Mouse (Mus musculus): Measurements from ENCODE around the gene Bcl2l1. TPM values are rescaled to one million over a fixed set of nuclear protein-coding genes. Genes with fewer than 3 reads are reported as not detected.
A peak's percentile ranks its signal among the peaks of the same experiment; 100 is the strongest.

The Bcl2l1 gene
- total RNA-seq (2022): 10 to 100 TPM; 58.5 to 74.6 (median 72.0) TPM

DNA sequence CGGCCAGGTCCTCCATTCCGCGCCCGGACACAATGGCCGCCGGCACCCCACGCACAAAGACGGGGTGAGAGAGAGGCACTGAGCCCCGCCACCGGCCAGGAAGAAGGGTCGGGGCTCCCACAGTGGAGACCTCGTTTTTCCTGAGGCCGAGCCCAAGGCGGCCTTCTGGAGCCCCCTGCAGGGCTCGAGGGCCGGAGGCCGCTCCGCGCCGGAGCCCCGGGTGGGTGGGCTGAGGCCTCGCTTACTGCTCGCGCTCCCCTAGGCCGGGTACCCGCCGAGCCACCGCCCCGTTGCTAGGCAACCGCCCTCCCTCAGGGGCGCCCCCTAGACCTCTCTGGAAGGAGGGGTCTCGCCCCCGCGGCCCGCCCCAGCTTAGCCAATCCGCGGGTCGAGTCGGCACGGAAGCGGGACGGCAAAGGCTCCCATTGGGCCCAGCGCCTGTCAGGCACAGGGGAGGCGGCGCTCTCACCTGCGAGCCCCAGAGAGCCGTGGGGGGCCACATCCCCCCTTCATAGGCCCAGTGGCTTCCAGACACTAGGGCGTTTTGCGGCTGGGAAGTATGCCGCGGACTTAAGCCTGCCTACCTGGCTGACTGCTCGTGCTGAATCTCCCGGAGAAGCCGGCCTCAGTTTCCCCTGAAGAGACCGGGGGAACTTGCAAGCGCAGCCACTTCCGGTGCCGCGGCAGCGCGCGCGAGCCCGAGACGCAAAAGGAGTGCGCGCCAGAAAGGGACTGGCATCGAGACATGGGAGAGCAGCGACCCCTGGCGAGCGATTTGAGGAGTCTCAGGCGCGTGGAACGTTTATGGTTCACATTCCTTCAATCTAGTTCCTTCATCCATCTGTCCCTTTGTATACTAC is at the start of gene Bcl2l1:
Gene Bcl2l1, minus strand, starts transcription at position 710 of the 860 bp plus-strand sequence.
- peak; percentile 97 for DNase-seq

DNA sequence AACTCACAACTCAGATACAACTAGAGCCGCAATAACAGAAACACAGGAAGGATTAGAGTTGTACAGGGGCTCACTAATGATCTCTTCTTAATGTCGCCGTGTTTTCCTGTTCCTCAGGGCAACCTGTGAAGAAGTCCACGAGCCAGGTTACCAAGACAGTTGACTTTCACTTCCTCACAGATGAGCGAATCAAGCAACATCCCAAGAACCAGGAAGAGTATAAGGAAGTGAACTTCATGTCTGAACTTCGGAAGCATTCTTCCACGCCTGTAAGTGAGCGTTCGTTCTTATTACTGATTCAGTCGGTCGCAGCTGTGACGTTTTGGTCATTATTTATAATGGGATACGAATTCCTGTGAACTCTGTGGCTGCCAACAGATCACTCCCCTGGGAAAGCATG is 49.4 kb upstream of the Bcl2l1 start:
- no peak for DNase-seq

- no peak for DNase-seq
These were observed 46.7 kb upstream of the Bcl2l1 start for GRCm38 (mm10) chr2:152878239-152878638.

DNA sequence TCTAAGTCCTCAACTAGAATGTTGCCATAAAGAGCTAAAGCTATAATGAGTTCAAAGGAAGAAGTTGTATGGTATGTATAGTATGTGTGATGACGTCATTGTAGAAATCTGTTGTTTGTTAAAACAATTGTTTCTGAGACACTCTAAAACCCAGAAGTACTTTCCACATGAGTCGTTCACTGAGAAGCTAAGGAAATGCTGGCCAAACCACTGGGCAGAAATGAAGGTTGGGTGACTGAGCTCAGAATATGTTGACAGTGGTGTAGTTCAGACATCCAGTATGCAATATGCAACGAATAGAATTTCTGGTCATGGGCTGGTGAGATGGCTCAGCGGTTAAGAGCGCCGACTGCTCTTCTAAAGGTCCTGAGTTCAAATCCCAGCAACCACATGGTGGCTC is 31.8 kb upstream of the Bcl2l1 start:
- DNase-seq: no peak

- no peak for DNase-seq
These were observed 31.1 kb upstream of the Bcl2l1 start for GRCm38 (mm10) chr2:152862638-152863037.

DNA sequence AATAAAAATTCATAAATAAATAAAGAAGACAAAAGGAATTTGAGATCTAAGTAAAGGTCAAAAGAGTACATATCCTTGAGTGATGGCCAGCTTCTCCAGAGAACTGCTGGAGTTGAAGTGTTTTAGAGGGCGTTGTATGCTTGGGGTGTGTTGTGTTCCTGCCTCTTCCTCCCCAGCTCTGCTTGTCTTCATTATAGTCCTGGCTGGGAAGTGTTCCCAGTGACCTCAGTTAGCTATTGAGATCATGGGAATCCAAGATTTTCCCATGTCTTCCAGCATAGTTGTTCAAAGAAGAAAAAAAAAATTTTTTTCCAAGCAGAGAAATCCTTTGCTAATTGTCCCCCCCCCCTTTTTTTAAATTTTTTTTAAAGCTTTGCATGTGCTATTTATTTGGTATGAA is 30.4 kb upstream of the Bcl2l1 start:
- DNase-seq: no peak

DNA sequence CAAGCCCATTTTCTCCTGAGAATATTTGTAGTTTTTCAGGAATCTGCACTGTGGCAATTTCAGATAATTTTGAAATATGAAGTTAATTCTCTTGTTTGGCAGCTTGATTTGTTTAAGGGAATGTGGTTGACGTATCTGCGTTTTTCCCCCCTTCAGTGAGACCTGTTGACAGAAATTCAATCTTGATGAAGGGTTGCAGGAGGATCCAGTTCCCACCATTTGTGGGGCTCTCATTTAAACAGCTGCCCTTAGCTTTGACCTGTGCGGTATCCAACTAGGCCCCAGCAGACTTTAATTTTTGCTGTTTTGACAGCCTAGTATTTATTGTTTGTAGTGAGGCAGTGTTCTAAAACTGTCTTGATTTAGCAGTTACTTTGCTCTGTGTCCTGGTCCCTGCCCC is 28.0 kb upstream of the Bcl2l1 start:
- no peak for DNase-seq

DNA sequence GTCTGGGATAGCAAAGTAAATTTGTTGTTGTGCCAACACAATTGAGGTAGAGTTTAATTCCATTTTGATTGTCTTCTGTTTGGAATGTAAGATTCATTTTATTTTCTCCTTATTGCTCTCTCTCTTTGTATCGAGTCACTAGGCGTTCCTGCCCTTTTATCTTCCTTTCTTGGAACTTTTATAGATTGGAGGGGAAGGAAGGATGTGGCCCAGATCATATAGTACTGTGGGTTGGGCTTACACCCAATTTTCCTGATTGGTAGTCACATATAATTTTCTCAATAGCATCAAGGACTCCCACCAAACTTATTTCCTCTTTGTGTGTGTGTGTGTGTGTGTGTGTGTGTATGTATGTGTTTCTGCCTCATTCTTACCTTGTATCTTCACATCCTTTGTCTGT is 16.9 kb upstream of the Bcl2l1 start:
- DNase-seq: no peak

- peak; percentile 97 for DNase-seq
These were observed 16.3 kb upstream of the Bcl2l1 start, which contains the start of gene Tpx2 for GRCm38 (mm10) chr2:152847815-152848302. Gene Tpx2, plus strand, starts transcription at chr2:152847964.

DNA sequence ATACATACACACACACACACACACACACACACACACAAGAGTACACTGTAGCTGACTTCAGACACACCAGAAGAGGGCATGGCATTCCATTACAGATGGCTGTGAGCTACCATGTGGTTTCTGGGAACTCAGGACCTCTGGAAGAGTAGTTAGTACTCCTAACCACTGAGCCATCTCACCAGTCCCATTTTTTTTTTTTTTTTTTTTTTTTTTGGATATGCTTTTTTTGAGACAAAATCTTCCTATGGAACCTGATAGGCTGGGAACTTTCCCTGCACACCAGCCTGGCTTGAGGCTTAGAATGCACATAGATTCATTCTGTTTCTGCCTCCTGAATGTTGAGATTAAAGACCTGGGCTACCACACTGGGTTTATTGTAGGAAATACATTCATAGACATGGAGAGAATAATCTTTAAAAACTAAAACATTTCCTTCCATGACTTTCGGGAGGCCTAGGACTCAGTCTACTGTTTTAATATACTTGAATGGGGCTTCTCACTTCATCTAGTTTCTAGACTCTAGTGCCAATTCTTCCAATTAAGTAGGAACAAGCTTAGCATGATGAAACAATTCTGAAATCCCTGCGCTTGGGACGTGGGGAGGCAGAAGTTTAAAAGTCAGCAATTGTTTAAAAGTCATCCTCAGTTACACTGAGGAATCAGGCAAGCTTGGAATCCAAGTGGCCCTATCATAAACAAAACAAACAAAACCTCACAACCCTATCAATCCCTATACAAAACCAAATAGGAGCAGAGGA is 15.7 kb upstream of the Bcl2l1 start:
- DNase-seq: no peak

DNA sequence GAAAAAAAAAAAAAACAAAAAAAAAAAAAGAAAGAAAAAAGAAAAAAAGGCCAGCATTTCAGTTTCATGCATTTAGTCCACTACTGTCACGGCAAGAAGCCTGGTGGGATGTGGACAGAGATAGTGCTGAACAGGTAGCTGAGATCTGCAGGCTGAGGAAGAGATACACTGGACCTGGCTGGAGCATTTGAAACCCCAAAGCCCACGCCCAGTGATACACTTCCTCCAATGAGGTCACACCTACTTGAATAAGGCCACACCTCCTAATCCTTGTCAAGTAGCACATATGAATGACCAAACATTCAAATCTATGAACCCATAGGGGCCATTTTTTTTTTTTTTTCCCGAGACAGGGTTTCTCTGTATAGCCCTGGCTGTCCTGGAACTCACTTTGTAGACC is 11.2 kb upstream of the Bcl2l1 start:
- no peak for DNase-seq

GRCm38 (mm10) chr2:152839256-152839655 is 7.7 kb upstream of the Bcl2l1 start:
- DNase-seq: no peak

GRCm38 (mm10) chr2:152830021-152830921 is 1.3 kb downstream of the Bcl2l1 start:
- DNase-seq: peak; percentile 87

DNA sequence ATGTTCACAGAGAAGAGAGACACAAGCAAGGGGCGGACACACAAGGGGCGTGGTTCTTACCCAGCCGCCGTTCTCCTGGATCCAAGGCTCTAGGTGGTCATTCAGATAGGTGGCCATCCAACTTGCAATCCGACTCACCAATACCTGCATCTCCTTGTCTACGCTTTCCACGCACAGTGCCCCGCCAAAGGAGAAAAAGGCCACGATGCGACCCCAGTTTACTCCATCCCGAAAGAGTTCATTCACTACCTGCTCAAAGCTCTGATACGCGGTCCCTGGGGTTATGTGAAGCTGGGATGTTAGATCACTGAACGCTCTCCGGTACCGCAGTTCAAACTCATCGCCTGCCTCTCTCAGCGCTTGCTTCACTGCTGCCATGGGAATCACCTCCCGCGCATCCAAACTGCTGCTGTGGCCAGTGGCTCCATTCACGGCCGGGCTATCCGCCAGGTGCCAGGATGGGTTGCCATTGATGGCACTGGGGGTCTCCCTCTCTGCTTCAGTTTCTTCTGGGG is 2.1 kb downstream of the Bcl2l1 start:
- DNase-seq: no peak

DNA sequence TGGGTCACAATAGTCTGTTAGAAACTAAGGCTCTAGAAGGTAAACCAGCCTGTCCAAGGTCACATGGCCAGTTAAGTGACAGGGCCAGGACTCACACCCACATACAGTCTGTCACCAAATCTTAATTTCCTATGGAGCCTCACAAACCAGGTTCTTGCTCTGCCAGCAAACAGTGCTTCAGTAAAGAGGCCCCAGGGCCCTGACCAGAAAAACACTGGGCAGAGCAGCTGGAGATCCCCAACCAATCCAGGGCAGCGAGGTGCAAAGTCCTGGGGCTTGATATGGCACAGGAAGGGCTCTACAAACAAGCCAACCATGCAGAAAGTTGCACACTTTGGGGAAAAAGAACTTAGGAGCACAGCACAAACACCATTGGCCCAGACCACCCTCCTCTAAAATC is 3.0 kb downstream of the Bcl2l1 start:
- no peak for DNase-seq

DNA sequence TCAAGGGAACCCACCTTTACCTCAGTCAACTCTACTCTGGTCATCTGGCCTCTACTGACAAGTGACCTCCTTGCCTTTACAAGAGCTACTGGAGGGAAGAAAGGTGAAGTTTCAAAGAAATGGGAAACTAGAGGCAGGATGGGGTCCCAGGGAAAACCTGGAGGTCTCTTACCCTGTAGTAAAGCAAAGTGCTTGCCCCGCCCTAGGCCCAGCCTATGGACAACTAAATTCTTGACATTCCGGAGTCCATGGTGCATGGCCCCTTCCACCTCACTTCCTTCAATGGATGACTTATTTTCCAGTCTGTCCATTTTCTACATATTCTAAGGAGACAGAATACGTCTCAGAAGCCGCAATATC is 3.5 kb downstream of the Bcl2l1 start:
- DNase-seq: no peak

DNA sequence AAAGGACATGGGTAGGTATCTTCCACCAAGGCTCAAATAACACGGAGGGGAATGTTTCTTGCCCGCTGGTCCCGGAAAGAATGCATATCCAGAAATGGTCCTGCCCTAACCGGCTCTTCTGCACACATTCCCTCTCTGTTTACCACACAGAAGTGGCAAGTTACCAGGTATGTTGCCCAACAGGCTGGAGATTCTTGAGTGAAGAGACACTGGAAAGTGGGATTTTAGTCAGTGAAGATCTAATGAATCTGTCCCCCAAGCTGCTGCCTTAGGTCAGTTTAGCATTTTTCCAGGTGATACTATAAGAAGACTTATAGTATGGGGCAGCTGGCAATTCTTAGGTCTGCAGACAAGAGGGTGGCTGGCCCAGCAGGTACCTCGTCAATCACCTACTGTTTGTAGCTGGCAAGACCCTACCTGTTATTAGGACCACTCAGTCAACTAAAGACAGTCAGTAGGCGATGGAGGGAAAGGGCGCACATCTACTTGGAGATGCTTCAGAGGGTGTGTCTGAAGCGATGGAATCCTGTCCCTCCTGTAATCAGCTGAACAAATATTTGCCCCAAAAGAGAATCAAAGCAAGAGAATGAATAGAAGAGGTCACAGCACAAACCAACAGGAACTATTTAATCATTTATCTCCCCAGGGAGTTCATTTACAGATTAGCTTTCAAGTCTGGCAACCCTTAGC is 4.1 kb downstream of the Bcl2l1 start:
- no peak for DNase-seq

GRCm38 (mm10) chr2:152826481-152826880 is 5.0 kb downstream of the Bcl2l1 start:
- no peak for DNase-seq

DNA sequence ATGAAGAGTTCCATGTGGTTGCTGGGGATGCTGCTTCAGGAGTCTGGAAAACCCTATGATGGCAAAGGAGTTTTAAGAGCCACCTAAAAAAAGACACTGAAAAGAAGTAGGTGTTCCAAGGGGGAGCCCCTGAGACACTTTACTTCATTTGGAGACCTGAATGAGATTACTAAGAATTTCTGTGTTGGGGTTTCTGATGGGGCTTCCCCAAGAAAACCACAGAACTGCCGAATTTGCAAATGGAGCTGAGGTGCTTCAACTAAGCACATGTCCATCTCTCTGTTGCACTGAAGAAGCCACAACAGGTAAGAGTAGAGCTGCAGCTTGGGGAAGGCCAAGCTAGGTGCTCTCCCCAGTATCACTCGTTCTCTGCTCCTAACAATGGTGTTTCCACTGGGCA is 5.8 kb downstream of the Bcl2l1 start:
- DNase-seq: no peak

DNA sequence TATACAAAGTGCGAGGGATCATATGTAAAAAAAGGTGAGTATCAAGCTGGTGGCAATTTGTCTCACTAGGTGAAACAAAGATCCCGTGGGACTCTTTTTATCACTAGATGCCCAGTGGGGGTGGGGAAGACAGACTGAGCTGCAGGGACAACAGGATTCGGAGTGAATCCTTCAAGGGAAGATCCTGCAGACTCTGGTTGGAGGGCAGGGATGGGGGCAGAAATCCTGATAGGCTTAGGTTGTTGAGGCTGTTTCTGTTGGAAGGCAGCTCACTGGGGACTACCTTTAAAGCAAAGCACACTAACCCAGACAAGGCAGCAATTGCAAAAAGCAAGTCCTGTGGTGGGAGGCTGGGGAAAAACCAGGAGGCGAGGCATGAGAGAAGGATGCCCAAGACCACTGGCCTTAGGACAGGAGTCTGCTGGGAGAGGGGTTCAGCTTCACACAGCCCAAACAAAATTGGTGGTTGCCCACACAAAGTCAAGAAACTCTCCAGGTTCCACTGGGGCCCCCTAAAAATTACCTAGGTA is 6.3 kb downstream of the Bcl2l1 start:
- no peak for DNase-seq

GRCm38 (mm10) chr2:152824438-152825167 is 6.9 kb downstream of the Bcl2l1 start:
- no peak for DNase-seq

Measured in adrenal gland, adult 8-10 months (tissue).